Mouse (Mus musculus) kidney, postnatal 25 days (tissue): ENCODE measurements around the gene Trim21.
A peak's percentile ranks its signal among the peaks of the same experiment; 100 is the strongest.

ENCODE experiments used
- DNase-seq, 2 experiments: peaks; one replicate each; pipeline ENCODE4 v3.0.0; 2021; ENCODE audit warnings: mixed read lengths in 2 of 2

Trim21 gene

DNA sequence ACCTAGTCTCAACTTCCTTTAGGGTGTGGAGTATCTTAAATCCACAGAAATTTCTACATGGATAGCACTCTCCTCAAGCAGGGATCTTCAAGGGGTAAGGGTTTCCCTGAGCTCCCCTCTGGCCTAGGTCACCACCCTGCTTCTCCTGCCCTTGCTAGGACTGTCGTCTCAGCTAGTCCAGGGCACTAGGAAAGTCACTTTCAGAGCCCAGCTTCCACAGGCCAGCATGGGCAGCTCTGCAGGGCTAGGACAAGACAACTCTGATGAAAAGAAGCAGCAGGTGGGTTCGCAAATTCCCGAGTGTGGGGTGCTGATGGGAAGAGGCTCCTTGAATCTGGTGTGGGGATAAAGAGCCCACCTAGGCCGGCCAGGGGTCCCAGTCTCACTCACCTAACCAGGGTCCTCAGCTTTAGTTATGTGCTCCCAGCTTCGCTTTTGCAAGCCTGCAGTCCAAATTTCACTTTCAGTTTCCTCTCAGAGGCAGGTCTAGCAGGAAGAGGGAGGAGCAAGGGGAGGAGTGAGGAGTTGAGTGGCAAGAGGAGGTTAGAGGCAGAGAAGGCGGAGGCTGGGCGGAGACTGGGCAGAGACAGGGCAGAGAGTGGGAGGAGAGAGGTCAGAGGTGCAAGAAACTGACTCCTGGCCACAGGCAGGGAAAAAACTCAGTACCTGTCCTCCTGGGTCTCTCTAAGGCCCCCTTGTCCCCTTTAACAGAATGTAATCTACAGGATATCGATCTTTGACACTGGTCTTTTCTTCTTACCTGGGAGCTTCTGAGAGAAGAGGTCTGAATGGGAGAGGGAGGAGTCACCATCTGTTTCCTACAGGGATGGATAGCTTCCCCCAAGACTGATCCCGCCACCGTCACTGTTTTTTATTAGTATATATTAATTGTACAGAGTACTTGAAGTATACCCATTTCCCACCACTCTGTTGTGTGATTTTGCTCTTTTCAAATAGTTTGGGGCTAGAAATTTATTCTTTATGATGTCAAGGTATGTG lies at the start of gene Trim21:
TSS of gene Trim21 (minus strand) at position 488 of the 999 bp plus-strand sequence.
- peak; percentile 93 to 95 for DNase-seq

DNA sequence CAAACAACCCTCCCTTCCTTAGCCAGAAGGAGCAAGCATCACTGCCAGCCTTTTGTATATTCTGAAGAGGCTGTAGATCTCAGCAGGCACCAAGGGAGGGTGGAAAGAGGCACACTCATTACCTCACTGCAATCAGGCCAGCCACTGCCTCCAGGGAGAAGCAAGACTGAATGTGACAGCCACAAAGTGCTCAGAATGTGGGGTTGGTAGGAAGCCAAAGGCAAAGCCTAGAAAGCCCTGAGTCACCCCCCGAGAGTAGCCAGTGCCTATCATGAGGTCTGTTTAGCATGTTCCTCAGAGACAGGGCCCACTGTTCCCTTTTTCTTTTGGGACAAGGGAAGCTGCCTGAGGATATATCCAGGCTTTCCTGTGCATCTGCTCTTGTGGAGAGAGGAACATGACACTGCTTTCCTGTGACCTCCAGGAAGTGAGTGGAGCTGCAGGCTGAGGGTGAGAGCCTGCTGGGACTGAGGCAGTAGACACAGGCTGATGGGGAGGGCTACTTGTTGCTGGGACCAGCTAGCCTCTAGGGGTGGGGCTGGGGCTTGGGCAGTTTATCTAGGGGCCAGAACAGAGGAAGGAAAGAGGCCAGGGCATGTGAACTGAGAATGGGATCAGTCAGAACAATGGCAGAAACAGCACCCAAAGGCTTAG lies 32.2 kb upstream of the Trim21 start, which contains the start of gene Olfr552:
TSS of gene Olfr552 (plus strand) at position 393 of the 654 bp plus-strand sequence.
- DNase-seq: no peak

DNA sequence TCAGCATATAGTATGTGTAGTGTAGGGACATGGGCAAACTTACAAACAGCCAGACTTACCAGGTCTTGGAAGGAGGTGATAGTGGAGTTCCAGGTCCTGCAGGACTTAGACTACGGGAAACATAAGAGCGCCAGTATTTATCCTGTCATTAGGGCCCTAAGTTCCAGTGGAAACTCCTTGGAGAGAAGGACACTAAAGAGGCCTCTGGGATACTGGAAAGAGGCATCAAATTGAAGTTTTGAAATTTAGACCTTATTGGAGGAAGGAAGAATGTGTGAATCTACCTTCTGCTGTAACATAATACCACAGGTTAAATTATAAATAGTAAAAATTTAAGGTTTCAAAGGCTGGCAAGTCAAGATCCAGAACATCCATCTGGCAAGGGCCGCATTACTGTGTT lies 26.5 kb upstream of the Trim21 start, which contains the start of gene Olfr551:
TSS of gene Olfr551 (minus strand) at position 101 of the 400 bp plus-strand sequence.
- no peak for DNase-seq

DNA sequence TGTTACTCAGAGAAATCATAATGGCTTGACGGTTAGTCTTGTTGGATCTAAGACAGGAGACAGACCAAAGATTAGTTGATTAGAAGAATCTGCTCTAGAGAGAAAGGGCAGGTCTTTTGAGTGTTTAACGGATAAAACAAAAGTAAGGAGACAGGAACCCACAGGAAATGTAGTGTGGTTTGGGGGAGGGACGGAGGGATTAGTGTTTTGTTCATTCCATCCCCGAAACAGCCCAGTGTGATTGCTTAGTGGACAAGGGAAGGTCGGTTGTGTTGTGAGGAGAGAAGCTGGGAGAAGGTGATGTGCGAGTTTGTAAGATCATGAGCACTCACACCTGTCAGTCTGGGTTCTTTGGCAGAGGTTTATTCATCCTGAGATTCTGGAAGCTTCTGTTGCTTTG lies 10.7 kb upstream of the Trim21 start:
- DNase-seq: no peak

DNA sequence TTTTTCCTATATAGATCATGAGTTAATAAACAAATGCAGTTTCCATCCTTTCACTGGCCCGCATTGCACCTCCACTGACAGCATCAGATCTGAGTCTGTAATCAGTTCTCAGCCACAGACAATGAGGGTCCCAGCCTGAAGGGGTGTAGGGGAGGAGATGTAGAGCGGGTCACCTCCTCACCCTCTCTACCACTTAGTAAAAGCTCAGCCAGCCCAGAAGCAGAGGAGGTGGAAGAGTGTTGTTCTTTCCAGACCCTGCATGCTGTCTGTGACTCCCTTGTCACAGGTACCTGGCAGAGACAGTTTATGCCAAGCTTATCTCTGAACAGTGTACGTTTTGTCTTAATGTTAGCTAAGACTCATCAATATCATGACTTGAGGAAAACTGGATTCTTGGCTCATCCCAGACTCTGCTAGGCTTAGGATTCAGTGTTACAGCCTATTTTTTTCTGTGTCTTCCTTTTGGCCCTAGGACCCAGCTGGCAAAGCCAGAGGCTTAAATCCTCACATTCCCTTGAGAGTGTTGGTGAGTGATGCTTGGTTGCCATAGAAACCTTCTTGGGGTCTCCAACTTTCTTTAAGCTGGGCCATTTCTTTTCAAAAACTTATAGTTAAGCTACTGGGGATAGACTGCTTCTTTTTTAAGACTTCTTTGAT lies 8.0 kb upstream of the Trim21 start:
- no peak for DNase-seq

DNA sequence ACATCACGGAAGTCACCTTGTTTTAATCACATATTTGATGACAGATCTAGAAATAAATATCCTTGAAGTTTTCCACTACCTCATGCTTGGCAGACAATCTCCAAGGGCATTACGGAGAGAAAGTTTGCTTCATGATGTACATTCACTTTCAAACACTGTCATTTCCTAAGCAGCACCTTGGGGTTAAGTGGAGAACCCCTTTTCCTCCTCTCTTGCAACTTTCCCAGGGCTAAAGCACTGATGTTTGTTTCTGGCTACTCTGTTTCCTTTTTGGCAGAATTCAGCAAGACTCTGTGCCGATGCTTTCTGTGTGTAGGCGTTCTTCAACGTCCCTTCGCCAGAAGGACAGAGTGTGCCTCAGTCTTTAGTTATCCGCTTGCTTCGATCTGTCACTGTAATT lies 5.9 kb upstream of the Trim21 start, which contains the start of gene Olfr550:
TSS of gene Olfr550 (plus strand) at position 301 of the 400 bp plus-strand sequence.
- DNase-seq: no peak

DNA sequence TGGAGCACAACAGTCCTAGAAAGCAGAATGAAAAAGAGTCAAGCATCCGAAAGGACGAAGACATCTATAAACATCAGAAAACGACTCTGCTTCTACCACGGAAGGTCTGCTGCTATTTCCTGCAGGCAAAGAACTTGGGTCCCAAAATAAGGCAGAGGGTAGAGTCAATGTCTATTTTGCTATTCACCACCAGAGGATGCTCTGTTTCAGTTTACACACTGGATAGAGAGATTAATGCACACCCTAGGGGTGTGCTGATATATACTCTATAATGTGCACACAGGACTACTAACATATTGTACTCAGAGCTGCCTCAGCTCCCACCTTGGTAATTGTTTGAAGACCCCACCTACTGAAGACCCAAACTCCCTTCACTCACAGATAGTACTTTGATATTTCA lies 933 bp upstream of the Trim21 start:
- no peak for DNase-seq

DNA sequence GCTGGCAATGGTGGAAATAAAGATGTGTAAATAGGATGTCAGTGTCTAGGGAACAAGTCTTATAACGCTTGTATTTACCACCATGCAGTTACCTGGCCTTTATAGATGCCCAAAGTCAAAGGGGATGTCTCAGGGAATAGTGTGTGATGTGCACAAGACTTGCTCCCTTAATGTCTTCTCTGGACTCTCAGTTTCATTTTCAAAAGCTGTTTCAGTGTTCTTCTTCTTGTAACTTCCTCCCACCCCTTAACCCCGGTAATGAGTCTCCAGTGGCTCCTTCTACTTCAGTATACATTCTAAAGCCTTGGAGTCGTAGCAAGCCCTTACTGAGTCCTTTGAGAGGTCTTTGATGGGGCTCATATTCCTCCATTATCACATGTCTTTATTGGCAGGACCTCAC lies 12.0 kb downstream of the Trim21 start:
- no peak for DNase-seq

DNA sequence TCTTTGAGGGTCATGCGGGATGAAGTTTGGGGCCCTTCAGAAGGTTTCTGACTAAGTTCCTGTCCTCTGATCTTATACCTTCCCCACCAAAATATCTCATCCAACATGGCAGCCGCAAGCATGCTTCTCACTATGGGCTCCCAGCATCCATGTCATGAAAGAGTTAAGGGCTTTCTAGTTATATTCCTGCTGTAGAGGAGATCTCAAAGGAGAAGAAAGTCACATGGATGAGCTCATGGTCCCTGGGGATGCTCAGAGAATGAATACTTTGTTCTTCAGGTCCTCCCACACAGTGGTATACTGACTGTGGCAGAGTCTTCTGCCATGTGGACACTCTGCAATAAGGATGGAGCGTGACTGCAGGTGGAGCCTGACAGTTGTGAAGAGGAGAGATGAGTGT lies 15.7 kb downstream of the Trim21 start, which contains the start of gene Olfr549:
TSS of gene Olfr549 (plus strand) at position 301 of the 400 bp plus-strand sequence.
- no peak for DNase-seq

DNA sequence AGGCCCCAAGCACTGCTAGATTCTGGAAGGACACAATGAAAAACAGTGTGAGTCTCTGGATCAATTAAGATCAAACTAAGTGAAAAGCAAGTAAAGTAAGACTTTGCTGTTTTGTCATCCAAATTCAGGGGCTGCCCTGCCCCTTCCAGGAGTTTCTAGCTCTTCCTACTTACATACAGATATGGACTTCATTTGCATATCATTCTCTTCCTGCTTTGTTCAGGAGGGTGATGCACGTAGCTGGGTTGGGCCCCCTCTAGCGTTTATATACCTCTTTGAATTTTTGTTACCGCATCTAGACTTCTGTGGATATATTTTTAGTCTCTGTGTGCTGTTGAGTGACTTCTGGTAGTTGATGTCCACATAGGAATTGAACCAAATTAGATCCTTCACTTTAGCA lies 24.0 kb downstream of the Trim21 start:
- no peak for DNase-seq

DNA sequence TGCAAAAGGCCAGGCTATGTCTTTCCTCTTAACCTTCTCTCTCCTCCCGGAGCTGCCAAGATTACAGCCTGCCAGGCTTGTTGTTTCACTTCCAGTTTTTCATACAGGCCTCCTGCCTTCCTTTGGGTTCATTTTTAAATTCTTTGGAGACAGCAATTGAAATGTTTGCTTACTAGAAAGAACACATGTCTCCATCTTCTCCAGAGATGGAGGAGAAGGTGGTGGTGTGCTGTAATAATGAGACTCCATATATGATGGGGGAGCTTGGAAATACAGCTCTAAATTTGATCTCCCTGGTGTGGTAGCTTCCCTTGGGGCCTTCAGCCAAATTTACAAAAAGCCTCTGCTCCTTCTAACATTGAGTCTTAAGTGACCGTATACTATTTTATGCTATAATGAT lies 24.7 kb downstream of the Trim21 start, which contains the start of gene Olfr548-ps1:
TSS of gene Olfr548-ps1 (plus strand) at position 301 of the 400 bp plus-strand sequence.
- no peak for DNase-seq

DNA sequence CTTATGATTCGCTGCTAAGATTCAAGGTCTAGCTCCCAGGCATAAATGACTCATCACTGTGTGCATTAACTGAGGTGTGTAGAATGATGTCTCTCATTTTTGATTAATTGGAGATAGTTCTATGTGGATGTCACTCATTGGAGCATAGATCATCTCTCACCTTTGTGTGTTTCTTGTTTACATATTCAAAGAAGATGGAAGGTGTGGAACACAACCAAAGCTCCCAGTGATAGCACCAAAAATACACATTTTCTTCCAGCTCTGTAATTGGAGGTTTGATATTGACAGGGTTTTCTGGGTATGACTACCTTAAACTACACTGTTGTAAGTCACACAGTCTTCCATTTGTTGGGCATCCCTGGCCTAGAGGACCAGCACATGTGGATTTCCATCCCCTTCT lies 30.8 kb downstream of the Trim21 start, which contains the start of gene Olfr547:
TSS of gene Olfr547 (plus strand) at position 301 of the 400 bp plus-strand sequence.
- no peak for DNase-seq

DNA sequence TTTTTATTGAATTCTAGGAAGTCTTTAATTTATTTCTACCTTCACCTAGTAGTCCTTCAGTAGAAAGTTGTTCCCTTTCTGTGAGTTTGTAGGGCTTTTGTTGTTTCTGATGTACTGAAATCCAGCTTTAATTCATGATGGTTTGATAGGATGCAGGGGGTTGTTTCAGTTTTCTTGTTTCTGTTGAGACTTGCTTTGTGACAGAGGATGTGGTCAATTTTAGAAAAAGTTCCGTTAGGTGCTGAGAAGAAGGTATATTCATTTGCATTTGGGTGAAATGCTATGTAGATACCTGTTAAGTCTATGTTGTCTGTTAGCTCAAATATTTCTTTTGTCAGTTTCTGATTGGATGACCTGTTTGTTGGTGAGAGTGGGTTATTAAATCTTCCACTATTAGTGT lies 36.2 kb downstream of the Trim21 start:
- DNase-seq: no peak

DNA sequence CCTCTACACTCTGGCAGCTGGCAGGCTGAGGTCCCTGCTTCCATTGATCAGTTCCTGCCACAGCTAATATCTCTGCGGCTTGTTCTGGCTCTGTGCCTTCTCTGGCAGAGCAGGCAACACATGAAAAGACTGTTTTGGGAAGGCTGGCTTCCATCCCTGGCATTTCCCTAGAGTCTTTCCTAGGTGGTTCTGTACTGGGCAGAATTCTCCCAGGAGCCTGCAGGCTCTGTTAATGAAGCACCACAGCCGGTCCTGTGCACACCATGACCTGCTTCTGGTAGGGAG lies 48.3 kb downstream of the Trim21 start:
- no peak for DNase-seq

DNA sequence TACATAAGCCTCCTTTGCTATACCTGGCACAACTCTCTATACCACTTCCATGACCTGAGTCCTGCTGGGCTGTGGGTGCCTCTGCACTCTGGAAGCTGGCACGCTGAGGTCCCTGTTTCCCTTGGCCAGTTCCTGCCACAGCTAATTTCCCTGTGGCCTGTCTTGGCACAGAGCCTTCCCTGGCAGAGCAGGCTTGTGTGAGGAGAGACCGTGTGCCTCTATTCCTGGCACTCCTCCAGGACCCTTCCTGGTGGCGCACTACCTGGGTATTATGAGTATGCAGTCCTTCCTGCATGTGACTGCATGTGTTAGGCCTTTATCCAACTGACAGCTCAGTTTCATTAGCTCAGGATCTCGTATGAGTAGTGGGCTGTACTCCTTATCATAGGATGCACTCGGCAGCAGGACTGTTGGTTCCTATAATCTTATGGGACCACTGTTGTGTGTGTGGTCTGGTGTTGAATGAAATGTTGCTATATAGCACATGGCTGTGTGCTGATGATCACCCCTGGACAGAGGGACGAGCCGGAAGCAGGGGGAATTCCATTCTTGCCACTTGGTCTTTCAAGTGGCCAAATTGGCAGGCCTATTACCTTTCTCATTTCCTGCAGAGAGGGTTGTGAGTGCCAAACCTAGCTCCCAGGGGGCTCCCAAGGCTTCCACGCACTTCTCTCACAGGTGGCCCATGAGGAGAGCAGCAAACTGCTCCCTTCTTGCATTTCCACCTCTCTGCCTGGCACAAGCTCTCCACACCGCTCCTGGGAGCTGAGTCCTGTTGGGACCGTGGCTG lies 48.8 kb downstream of the Trim21 start:
- peak; percentile 14 to 44 for DNase-seq

DNA sequence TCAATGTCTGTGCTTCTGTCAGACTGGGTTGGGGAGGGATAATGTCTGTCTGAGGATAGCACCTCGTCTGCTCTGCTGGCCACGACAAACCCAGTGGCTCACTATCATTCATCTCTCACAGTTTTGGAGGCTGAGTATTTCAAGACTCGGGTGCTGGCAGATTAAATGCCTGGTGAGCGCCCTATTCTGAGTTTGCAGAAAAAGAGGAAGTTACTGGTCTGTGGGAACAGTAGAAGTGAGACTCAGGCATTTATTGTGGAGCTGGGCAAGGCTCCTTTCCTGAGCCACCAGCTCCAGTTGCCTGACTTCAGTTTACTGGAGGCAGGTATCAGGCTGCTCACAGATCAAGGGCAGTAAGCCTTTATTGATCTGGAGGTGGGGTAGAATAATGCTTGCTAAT lies 51.1 kb downstream of the Trim21 start:
- DNase-seq: no peak

DNA sequence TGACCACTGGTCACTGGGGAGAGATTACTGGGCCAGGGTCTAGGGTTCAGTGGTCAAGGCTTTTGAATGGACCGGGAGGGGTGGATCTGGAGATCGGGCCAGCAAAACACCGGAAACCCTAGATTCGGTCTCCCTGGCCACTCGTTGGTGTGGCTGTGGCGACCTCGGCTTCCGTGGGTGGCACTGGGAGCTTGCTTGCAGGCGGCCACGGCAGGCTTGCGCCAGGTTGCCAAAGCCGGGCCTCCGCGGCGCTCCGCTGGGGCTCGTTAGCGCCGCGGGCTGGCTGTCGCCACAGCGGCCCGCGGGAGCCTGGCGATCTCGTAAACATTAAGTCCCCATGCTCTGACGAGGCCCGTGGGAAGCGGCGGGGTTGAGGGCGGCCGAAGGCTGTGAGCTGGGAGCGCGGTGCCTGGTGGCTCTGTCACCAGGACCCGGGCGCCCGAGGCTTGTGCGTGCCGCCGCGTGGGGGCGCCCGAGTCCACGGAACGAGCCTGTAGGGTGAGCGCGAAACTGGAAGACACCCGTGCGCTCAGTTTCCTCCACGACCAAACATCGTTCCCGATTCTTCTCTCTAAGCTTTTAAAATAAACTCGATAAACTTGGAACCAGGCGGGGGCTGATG lies 52.4 kb downstream of the Trim21 start:
- peak; percentile 84 to 87 for DNase-seq

DNA sequence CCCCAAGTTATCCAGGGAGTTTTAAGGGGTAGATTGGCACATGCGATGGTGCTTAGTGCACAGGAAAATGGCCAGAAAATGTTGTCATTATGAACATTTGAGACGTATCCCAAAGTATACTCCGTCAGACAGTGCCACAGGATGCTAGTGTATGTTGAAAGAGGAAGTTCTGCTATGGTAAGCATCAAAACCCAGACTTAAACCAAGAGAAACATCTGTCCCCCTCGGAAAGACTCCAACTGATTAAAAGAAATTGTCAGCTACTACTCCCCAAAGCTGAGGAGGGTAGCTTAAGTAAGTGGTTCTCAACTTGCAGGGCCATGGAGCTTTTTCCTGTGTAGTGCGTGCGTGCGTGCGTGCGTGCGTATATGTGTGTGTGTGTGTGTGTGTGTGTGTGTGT lies 53.4 kb downstream of the Trim21 start:
- DNase-seq: no peak

DNA sequence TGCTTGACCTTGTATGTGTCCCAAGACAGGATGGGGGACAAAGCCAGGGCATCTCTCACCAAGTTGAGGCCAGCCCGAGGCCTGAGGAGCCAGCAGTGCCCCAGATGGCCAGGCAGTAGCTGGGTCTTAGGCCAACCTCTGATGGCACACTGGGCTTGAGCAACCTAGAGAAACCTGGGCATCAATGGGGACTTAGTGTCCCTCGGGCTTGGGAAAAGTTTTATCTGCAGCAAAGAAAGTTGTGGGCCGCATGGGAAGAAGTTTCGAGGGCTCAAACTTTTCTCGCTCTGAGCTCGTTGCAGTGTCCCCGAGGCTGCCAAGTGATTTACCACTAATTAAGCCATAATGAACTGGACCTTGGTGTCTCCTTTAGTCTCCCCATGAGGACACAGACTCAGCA lies 55.6 kb downstream of the Trim21 start:
- no peak for DNase-seq

DNA sequence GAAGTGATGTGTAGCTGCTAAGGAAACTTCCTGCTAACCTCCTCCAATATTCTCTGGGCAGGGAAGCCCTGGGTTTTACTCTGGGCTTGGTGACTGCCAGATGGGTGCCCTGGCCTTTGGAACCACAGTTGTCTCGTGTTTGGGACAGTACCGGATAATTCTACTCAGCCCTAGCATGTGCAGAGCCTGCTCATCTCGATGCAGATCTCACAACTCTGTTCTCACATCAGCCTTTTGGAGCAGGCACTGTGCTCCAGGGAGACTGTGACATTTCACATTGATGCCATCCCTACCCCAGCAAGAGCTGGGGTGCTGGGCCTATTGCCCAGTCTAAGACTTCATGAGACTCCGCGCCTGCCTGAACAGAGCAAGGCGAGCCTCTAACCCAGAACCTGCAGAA lies 56.6 kb downstream of the Trim21 start:
- no peak for DNase-seq

DNA sequence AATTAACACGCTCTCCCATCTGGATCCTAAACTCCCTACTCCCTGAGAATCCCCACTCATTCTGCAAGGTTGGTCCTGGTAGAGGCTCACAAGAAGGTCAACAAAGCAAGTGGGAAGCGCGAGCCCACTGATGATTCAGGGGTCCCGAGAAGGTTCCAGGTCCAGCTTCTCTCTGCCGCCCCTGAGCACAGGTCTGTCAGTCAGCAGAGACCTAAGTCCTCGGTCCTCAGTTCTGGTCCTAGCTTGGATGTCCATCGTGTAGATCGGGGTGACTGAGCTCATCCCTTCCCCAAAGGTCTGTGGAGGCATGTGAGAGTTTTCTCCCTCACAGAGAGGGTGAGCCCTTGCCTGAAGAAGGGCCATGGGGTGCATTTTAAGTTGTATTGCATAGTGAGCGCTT lies 57.2 kb downstream of the Trim21 start:
- DNase-seq: no peak
